Mouse (Mus musculus) adrenal gland, postnatal 36 days (tissue): ENCODE results near the gene Ints7. TPM values are rescaled to one million over a fixed set of nuclear protein-coding genes. Genes with fewer than 3 reads are reported as not detected.

ENCODE experiments used
- DNase-seq, 2 experiments: peaks; one replicate each; pipeline ENCODE4 v3.0.0; 2021; ENCODE audit warnings: mixed read lengths in 1 of 2
- total RNA-seq, 2 experiments: library from RNA; stranded (reverse); gene quantifications; 2 replicates each; pipeline ENCODE4 v1.2.3; 2021

Gene Ints7
- total RNA-seq, 2 experiments from 2014 or later, result 21.8 to 30.2 TPM

DNA sequence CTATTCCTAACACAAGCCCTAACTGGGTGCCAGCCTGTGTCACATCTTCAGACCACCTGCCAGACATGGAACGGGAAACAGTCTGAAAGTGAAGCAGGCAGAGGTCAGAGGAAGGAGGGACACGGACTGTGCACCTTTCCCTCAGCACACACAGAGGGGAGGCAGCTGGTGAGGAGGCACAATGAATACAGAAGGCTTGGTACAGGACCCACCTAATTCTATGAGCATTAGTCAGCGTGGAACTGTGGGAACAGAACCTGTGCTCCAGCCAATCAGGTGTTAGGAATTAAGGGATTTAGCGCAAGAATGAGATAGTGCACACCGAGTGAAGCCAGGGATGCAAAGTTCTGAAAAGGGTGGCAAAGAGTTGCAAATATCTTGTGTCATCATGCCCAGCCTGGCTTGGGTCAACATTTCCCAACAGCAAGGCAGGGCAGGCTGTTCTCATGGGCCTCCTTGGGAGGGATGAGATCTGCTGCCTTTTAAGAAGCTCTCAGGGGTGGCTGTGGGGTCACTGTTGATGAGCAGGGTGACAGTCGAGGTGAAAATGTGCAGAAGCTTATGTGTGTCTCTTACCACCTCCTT lies 57.2 kb downstream of the Ints7 start:
- DNase-seq, result no peak

DNA sequence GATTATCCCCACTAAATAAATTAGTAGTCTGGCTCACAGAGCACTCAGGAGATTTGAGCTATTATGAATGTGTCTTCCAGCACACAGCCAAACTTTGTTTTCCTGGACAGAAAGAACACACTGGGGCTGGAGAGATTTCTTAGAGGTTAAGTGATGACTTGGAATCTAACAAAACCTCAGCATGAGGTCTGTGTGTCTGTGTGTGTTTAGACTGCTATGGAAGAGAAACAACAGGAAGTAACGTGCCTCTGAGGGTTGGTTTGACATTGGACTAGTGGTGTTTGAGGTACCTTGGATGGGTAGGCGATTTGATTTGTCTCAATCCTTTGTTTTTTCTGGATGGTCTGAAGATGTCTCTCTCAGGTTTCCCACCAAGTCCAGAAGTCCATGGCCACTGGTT lies 58.7 kb downstream of the Ints7 start:
- no peak for DNase-seq

DNA sequence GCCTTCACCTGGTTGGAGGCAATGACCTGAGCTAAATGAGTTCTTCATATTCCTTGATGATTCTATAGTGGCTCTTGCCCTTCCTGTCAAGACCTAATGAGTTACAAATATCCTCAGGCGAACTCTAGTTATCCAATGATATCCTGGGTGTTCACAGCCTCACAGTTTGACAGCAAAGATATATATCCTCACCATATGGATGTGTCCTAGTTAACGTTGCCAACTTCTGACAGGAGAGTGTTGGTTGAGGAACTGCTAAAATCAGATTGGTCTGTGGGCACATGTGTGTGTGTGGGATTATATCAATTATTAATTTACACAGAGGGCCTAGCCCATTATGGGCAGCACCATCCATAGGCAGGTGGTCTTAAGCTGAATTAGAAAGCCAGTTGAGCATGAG lies 63.0 kb downstream of the Ints7 start:
- DNase-seq, result no peak

DNA sequence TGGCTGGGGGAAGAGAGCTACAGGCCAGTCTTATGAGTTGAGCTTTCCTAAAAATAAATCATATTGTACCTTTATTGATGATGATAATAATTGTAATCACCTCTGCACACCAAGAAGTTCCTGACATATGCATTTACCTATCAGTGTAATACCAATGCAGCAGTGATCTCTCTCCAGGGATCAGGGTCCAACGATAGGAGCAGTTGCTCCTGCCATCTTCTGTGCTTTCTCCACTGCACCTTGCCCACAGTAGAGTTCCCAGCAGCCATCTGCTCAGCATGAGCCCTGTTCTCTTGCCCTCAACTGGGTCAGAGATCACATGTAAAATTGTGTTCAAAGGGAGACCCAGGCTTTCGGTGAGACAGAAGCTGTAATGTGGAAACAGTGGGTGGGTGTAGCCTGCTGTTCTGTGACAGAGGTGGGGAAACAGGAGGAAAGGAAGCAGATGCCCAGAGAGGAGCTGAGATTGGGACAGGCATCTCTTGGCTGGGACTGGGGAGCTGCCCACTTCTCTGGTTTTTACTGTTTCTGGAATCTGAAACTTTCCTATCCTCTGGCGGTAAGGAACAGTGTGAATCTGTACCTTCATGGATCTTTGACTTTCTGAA lies 63.9 kb downstream of the Ints7 start:
- DNase-seq, result no peak

DNA sequence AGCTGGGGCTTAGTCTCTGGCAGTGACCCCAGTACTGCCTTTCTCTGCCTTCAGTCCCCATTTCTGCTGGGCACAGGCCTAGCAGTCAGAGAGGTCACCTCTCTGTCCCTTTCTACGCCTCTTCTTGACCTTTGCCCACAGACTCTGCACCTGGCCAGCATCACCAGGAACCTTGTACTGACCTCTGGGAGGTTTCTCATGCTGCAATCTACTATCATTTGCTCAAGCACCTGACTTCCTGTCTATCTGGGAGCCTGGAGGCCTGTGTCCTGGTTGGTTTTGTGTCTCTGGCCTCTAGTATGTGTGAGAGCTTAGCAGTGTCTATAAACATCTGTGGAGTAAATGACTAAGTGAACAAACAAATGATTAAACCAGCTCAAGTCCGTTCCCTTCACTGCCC lies 64.7 kb downstream of the Ints7 start:
- no peak for DNase-seq

DNA sequence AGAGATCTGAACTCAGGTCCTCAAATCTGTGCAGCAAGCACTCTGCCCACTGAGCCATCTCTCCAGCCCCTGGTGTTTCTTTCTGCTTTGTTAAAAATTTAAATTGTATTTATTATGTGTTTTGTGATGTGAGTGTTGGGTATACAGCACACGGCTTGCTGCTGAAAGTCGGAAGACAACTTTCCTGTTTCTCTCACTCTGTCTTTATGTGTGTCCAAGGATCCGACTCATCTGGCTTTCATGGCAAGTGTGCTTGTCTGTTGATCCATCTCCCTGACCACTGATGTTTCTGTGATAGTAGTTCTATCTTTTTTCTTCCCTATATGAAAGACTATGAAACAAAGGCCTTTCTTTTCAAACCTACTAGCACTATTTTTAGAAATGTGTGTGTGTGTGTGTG lies 65.4 kb downstream of the Ints7 start:
- no peak for DNase-seq

DNA sequence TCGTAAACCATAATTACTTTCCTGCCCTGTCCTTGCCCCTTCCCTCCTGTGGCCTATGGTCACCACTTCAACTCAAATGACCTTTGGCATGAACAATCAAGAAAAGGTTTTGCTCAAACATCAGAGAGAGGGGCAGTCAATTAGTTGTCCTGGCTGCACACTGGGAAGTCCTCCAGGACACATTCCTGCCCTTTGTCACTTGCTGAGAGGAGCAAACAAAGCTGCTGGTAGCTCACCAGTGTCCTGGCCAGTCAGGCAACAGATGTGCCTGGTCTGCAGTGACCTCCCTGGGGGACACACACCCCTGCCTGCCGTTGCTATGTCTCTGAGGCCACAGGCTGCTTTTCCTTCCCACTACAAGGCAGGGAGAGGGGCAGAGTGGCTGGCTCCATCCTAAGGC lies 66.0 kb downstream of the Ints7 start:
- DNase-seq, result peak in 1 of 2 experiments; percentile 21

DNA sequence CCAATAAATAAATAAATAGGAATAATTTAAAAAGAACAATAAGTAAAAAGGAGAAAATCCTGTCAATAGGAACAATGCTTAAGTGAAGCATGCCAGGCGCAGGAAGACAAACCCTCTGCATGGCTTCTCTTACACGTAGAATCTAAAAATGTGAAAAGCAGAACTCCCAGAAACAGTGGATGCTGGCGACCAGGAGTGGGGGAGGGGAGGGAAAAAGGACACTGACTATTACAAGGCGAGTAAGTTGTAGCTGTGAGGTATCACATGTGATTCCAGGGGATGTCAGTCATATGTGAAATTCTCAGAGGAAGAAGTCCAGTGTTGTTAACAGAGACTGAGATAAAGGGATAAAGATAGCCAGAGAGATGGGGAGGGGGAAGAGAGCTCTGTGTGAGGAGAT lies 67.5 kb downstream of the Ints7 start:
- no peak for DNase-seq

DNA sequence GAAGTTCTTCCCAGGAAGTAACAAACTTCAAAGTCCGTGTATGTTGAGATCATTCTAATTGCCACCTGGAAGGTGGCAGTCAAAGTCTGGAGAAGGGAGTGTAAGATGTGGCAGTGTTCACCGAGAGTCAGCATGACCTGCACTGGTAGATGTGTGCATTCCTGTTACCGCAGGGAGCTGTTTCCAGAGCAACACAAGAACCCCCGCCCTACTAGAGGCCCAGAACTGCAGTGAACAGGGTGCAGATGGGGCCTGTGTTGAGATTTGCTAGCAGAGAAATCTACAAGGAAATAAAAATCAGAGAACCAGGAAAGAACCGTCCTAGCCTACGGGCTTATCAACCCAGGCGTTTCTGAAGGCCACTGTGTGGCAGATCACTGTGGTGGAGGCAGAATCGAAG lies 70.5 kb downstream of the Ints7 start:
- no peak for DNase-seq

DNA sequence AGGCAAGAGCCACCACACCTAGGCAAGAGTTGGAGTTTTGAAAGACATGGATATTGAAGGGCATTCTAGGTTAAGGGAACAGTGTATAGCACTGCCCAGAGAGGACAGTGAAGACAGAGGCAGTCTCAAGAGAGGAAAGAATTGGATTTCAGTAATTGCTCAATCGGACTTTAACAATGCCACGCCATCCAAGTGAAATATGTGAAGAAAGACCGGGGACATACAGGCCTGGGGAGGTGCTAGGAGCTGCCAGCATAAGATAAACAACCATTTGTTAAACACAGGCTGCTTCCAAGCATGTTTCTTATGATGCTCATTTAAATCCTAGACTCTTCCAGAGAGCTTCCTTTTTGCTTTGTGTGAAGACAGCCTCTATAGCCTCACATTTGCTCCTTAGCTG lies 72.2 kb downstream of the Ints7 start:
- no peak for DNase-seq

DNA sequence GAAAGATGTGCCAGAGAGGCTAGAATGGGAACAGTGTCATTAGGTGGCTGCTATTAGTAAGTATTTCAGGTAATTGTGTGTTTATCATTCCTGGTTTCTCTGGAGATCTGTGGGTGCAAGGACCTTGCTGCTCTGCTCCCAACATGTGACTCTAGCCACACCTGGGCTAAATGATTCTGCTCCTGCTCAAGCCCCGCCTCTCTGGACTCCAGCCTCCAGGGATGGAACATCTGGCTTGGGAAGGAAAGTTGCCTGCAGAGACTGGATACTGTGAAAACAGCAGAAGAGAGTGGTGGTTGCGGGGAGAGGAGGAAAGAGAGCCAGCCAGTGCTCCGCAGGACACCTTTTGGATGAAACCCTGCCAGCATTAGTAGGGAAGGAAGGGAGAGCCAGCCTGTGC lies 84.0 kb downstream of the Ints7 start:
- no peak for DNase-seq

DNA sequence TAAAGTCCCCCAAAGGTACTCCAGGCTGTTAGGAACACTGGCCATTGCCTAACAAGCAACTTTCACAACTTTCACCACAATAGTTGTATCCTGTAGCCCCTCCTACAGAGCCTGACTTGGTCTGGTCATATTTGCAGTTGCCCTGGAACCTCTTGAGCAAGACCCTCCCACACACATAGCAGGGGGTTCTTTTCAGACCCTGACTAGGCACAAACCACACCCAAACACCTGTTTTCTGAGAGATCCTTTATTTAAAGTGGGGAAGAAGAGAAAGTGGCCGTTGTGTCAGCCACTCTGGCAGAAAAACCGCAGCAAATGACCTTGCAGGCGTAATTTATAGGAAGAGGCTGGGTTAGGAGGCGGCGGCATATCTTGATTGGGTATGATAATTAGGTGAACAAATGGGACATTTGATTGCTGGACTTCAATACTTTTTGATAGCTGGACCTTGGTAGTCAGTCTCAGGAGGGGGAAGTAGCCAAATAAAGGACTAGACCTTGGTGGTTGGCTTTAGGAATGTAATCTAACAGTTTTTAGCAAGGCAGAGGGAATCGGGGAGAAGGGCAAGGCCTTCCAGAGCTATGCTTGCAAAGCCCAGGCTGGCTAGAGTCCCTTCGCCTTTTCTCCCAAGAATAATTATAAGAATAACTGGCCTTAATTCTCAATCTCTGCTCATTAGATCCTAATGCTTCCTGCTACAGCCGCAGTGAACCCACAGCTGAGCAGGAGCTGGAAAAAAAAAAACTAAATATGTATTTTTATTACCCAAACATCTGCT lies 85.8 kb downstream of the Ints7 start:
- peak; percentile 51 to 70 for DNase-seq

DNA sequence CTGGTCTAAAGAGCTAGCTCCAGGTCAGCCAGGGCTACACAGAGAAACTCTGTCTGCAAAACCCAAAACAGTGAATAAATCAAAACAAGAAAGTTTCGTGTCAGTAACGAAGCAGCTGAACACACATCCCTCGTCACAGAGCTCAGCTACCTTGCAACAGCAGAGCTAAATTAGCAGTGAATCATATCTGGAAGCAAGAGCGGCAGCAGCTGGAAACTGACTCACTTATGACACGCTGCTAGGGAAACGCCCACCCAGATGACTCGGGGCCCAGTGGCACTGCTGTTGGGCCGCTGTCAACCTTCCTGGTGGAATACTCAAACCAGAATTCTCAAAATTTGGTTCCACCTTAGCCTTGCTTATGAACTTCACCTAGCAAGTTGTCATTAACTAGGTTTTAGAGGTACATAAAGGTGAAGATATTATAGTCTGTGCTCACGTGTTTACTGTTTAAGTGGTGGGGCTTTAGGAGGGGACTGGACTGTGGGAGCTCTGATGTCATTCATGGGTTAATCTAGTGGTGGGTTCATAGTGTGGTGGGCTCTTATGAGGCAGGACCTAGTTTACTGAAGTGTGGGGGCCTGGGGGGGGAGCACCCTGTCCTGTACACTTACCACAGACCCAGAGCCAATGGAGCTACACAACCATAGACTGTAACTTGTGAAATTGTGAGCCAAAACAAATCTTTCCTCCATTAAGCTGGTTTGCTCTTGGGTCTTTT lies 86.9 kb downstream of the Ints7 start:
- peak; percentile 77 to 79 for DNase-seq

DNA sequence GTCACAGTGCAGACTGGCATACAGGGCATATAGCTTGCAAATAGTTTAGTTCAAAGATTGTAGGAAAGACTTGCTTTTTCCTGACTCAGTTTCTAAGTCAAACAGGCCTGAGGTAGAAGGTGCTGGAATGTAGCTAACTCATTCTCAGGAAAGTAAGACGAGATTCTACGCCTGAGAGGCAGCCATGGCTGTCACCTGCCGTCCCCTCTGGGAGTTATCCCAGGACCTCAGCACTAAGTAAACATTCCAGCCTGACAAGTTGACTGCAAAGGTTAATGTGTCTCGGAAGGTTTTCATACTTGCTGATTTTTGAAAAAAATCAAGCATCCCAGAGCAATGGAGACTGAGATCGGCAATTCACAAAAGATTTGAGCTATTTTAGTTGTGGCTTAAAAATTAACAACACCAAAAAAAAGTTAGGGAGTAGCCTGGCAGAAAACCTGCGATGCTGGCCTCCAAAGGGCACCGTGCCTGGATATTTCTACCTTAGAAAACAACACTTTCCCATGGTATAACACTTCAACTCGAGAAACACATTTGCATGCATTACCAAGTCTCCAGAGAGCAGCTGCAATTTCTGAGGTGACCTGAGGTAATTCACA lies 87.6 kb downstream of the Ints7 start:
- DNase-seq, result no peak

DNA sequence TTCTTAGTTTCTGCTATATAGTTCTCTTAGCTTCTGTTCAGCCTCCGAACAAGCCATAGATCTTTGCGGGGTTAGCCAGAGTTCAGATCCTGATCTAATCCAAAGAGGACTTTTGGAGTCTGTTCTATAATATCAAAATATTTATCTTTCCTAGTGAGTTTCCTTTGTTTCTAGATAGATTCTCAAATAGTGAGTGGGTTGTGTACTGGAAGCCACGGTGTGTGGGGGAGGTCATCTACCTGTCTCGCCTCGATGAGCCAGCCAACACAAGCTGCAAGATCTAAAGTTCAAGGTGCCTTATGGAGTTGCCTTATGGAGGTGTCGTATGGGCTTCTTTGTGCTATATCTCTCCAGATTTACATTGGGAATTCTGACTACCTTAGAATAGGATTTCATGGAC lies 88.2 kb downstream of the Ints7 start:
- no peak for DNase-seq

DNA sequence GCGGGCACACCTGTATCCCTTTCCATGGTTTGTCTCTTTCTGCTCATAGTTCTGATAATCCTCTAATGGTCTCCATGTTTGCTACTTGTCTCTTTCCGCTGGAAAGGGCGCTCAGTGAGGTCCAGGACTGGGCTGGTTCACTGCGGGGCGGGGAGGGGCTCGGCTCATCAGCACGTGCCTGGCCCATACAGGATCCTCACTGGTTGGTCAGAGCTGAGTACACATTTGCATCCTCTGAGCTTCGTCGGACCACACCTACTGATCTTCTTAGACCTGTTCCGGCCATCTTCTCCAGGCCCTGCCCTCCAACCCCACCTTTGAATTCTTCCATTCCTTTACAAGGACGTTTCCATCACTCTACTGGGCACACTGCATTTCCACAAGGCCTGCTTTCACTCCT lies 90.9 kb downstream of the Ints7 start:
- DNase-seq, result no peak

DNA sequence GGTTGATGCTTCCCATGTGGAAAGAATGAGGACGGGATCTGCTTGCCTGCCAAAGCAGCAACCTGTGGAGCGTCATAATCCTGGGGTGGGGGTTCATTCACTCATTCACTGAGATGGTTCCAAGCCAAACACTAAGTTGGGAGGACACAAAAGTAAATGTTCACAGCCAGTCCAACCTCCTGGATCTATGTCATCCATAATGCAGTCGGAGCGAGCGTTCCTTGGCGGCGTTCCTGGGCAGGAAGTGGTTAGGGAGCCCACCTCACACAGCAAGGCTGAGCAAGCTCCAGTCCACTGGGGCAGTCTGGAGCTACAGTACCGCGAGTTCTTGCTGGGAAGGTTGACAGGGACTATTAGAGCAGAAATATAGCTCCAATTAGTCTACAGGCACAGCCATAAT lies 92.6 kb downstream of the Ints7 start:
- no peak for DNase-seq

Other genes starting within 250 kb of the Ints7 start
- gene Tmem206, start 249.7 kb upstream of the Ints7 start, total RNA-seq, result 1 to 10 TPM; 4.7 to 6.0 TPM
- 100 to 1,000 TPM; 192 to 197 TPM for gene Ppp2r5a, start 172.4 kb upstream of the Ints7 start, total RNA-seq
- 1 to 10 TPM; 2.1 to 2.5 TPM for gene Dtl, start 92 bp upstream of the Ints7 start, total RNA-seq
- gene Lpgat1, start 142.2 kb downstream of the Ints7 start, total RNA-seq, result 10 to 100 TPM; 53.2 to 91.7 TPM
- gene Nek2, start 245.8 kb downstream of the Ints7 start, total RNA-seq, result 1 to 10 TPM; 1.9 to 4.1 TPM